Mouse (Mus musculus) kidney, embryonic 15.5 days (tissue): Measurements from ENCODE around the gene Rplp2. TPM values are rescaled to one million over a fixed set of nuclear protein-coding genes. Genes with fewer than 3 reads are reported as not detected.

ENCODE experiments used
- ATAC-seq: fragments of 200-750 bp; cut with Nextera tagmentation; replicated peaks from 2 replicates; pipeline ENCODE4 v1.8.0; 2017; ENCODE audit warnings: moderate TSS enrichment; ENCODE audit not compliant: low FRiP score
- H3K27ac ChIP-seq: fragments of 300-500 bp; sonication (generic); 2 replicates; pipeline ENCODE4 v1.5.1; 2015; ENCODE audit warnings: mild to moderate bottlenecking, inconsistent platforms
- H3K27me3 ChIP-seq: fragments of 300-500 bp; sonication (generic); 2 replicates; pipeline ENCODE4 v1.6.1; 2015; ENCODE audit warnings: inconsistent platforms
- H3K36me3 ChIP-seq: fragments of 300-500 bp; sonication (generic); 2 replicates; pipeline ENCODE4 v1.6.1; 2015; ENCODE audit warnings: inconsistent platforms
- H3K4me1 ChIP-seq: fragments of 300-500 bp; sonication (generic); 2 replicates; pipeline ENCODE4 v1.6.1; 2015; ENCODE audit warnings: inconsistent platforms
- H3K4me2 ChIP-seq: fragments of 300-500 bp; sonication (generic); 2 replicates; pipeline ENCODE4 v1.6.1; 2015; ENCODE audit warnings: moderate library complexity, mild to moderate bottlenecking, inconsistent platforms
- H3K4me3 ChIP-seq: fragments of 300-500 bp; sonication (generic); replicated peaks from 2 replicates; pipeline ENCODE4 v1.5.1; 2015; ENCODE audit warnings: mild to moderate bottlenecking, inconsistent platforms
- H3K9ac ChIP-seq: fragments of 300-500 bp; sonication (generic); 2 replicates; pipeline ENCODE4 v1.6.1; 2015; ENCODE audit warnings: mild to moderate bottlenecking, inconsistent platforms
- H3K9me3 ChIP-seq: fragments of 300-500 bp; sonication (generic); replicated peaks from 2 replicates; pipeline ENCODE4 v1.6.1; 2016; ENCODE audit warnings: inconsistent platforms
- WGBS: fragments of 180-500 bp; shearing (Covaris S2); methylation state at CpG from one replicate; pipeline ENCODE4 v1.1.7; 2015; ENCODE audit warnings: mixed read lengths; 5-methylcytosine and 5-hydroxymethylcytosine counted together
- polyA plus RNA-seq: library from polyadenylated mRNA; unstranded; fragments of >200 nt; fragmentation: Nextera tagmentation; extraction: Ambion mirVana; gene quantifications from 2 replicates; pipeline ENCODE4 v1.2.1, GENCODE M21; 2015

The Rplp2 gene
- polyA plus RNA-seq, 1 experiment from 2014 or later, result 1,339 TPM

DNA sequence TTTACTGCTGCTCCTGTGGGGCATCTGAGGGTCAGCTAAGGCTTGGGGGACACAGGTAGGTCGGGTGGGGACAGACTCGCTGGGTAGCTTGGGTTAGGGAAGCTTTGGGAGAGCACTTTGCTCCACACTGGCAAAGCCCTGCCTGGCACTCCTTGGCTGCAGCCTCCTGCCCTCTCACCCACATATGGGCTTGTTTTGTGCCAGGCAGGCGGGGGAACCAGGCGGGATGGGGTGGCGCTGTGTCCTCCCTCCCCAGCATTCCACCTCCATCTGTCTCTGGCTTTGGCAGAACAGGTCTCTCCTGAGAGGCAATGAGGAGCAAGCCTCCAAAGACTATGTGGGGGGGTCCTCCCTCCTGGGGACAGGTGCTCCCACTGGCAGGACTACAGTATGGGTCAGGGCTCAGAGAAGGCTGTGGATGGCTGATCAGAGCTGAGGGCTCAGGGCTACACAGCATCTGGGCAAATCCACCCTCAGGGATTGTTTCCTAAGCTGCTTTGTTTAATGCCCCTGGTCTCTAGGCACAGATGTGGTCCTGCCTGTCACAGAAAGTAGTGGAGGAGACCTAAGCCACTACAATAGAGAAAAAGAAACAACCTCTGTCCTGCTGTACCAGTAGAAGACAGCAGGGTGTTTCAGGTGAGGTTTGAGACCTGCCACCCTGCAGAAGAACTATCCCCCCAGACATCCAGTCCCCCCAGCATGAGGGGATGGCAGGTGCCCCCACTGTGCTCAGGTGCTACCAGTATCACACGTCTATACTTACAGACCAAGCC, 14.2 kb upstream of the Rplp2 start:
- peaks cover 64% of the 10 kb centered on the region for H3K4me1 ChIP-seq
- H3K4me2 ChIP-seq, result no peak overlapping the region
- peaks cover 40% of the 10 kb centered on the region for H3K36me3 ChIP-seq
- 85% methylated on average over 6 of the region's 6 CpGs for WGBS
- no peaks in the 10 kb centered on the region for H3K27me3 ChIP-seq
- no peak overlapping the region for H3K27ac ChIP-seq
- no peaks in the 10 kb centered on the region for H3K9me3 ChIP-seq
- no peak overlapping the region for H3K4me3 ChIP-seq
- no peak for ATAC-seq
- no peak overlapping the region for H3K9ac ChIP-seq

DNA sequence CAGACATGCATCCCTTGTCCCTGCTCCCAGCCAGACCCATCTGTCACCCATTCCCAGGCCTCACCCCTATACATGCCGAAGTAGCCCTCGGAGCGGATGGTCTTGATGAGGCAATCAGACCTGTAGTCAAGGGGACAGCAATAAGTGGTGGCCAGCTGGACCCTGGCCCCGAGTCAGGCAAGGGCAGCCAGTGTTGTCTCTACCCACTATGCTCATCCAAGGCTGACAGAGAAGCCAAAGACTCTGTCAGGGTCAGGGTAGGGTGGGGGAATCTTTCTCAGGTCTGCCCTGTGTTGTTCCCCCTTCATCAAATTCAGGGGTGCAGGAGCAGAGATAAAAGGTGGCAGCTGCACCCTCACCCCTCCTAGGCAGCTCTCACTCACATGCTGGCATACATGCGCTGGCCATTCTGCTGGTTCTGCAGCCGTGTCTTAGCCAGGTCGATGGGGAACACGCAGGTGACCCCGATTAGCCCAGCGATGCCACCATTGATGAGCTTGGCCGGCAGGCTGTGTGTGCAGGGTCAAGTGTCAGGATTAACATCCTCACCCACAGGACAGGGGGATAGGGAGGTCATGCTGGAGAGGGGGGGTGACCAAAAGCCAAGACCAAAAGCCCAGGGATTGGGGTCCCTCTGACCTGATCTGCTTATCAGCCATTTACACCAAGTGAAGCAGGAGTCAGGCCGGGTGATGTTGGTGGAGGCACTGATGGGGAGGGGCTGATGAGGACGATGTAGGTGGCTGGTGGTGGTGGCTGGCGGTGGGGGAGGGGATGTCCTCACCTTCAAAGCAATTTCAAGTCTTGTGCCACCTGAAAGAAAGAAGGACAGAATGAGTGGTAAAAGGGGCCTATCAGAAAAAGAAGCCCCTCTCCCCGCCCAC, 13.4 kb upstream of the Rplp2 start:
- peak overlapping the region; percentile 43; the same call in 1 of the 2 replicates for H3K27ac ChIP-seq
- peak overlapping the region; percentile 56 for H3K9ac ChIP-seq
- H3K4me1 ChIP-seq, result peaks cover 64% of the 10 kb centered on the region
- ATAC-seq, result no peak
- H3K36me3 ChIP-seq, result peaks cover 49% of the 10 kb centered on the region
- H3K4me2 ChIP-seq, result peak overlapping the region; percentile 95
- peak overlapping the region; percentile 56 for H3K4me3 ChIP-seq
- H3K9me3 ChIP-seq, result no peaks in the 10 kb centered on the region
- H3K27me3 ChIP-seq, result no peaks in the 10 kb centered on the region
- WGBS, result 64% methylated on average over 15 of the region's 15 CpGs

DNA sequence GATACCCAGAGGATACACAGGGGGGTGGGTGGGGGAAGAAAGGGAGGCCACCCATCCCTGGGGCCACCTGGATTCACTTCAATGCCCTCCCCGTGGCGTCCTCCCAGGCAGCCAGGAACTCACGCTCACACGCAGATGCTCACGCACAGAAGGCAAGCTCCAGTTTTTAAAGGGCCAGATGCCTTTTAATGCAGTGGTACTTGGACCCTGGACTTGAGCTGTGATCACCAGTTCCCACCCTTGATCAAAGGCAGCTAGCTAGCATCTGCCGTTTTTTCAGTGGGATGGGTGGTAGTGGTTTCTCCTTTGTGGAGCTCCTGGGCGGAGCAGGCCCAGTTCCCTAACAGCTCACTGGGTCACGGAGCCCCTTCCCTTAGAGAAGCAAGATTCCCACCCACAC, 12.7 kb upstream of the Rplp2 start:
- peaks cover 57% of the 10 kb centered on the region for H3K4me1 ChIP-seq
- no peaks in the 10 kb centered on the region for H3K9me3 ChIP-seq
- no peak for ATAC-seq
- peaks cover 56% of the 10 kb centered on the region for H3K36me3 ChIP-seq
- H3K9ac ChIP-seq, result peak overlapping the region; percentile 56
- H3K27ac ChIP-seq, result peak overlapping the region; percentile 43
- WGBS, result 10% methylated on average over 8 of the region's 8 CpGs
- H3K27me3 ChIP-seq, result no peaks in the 10 kb centered on the region
- H3K4me3 ChIP-seq, result peak overlapping the region; percentile 56
- H3K4me2 ChIP-seq, result peak overlapping the region; percentile 95

DNA sequence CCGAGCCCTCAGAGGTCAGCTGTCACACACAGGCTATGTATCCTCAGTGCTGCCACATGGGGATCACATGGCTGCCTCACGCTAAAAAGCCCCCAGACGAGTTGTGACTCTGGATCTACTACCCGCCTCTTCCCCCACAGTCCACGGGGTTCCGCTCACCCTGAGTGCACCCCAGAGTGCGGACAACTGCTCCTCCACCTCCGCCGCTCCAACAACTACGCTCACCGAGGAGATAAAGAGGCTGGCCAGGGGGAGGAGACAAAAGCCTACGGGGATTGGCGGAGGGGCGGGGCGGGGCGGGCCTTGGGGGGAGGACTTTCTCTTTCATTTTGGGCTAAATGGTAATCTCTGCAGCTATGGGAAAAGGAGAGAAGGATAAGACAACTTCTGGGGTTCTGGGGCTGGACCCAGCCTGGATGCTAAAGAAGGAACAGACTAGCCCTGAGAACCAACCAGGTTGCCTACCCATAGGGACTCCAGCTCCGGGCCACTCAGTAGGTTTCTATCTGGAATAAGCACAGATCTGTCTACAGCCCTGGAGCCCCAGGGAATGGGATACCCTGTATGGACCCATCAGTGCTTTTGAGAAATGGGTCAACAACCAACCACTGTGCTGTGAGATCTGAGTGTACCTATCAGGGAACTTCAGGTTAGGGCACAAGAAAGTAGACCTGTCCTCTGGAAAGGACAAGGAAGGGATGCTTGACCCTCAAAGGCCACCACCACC, 11.9 kb upstream of the Rplp2 start:
- peak overlapping the region; percentile 56 for H3K9ac ChIP-seq
- peak; percentile 9; the same call in 1 of the 2 replicates for ATAC-seq
- no peaks in the 10 kb centered on the region for H3K9me3 ChIP-seq
- H3K4me2 ChIP-seq, result peak overlapping the region; percentile 95
- H3K27me3 ChIP-seq, result no peaks in the 10 kb centered on the region
- peaks cover 51% of the 10 kb centered on the region for H3K4me1 ChIP-seq
- H3K36me3 ChIP-seq, result peaks cover 61% of the 10 kb centered on the region
- peak overlapping the region; percentile 43 for H3K27ac ChIP-seq
- WGBS, result 3% methylated on average over 17 of the region's 17 CpGs
- peak overlapping the region; percentile 56 for H3K4me3 ChIP-seq

DNA sequence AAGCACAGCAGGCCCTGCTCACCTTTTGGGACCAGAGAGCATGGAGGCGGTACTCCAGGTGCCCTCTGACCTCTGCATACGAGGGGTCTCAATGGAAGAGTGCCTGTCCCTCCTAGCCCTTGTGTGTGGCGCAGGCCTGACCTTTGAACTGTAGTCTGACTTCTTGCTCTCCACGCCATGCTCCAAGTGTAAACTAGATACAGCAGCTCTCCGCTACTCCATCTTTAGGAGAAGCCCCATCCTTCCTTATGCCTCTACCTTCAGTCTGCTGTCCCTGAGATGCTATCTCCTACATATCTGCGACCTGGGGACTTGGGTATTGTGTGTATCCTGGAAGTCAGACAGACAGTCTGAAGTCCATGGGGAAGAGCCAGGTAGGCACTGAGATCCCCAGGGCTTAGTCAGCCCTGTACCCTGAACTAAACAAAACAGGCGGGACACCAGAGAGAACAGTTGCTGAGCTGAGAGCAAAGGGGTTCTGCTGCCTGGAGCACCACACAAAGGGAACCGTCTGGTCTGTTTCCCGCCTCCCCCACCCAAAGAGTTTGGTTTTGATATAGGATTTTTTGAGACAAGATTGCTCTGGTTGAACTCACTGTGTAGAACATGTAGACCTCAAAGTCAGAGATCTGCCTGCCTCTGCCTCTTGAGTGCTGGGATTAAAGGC, 11.2 kb upstream of the Rplp2 start:
- 80% methylated on average over 9 of the region's 9 CpGs for WGBS
- Histone ChIP-seq H3K36me3 (peaks cover 61% of the 10 kb centered on the region), H3K4me1 (peaks cover 58% of the 10 kb centered on the region)

DNA sequence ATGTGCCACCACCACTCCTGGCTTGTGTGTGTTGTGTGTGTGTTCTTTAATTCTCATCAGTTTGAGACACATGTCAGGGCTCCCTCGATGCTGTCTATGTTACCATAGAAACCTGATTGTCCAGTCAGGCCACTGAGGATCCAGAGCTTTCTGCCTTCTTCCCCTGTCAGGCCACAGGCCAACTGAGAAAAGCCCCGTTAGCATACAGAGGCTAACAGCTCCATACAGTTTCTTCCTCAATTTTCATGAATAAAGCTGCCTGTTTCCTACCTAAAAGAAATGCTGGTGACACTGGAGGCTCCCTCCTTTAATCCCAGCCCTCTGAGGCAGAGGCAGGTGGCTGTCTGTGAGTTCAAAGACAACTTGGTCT, 10.7 kb upstream of the Rplp2 start:
- 0 out of 2 replicates have a peak overlapping the region, but pooled peaks have one; percentile 64 for H3K27ac ChIP-seq
- H3K9me3 ChIP-seq, result no peaks in the 10 kb centered on the region
- peak overlapping the region; percentile 71 for H3K9ac ChIP-seq
- peaks cover 61% of the 10 kb centered on the region for H3K4me1 ChIP-seq
- H3K4me2 ChIP-seq, result peak overlapping the region; percentile 95
- H3K4me3 ChIP-seq, result peak overlapping the region; percentile 75
- H3K36me3 ChIP-seq, result peaks cover 61% of the 10 kb centered on the region
- H3K27me3 ChIP-seq, result no peaks in the 10 kb centered on the region
- no peak for ATAC-seq
- WGBS, result 71% methylated on average over 2 of the region's 2 CpGs

More for the DNA sequence above, 11.2 kb upstream of the Rplp2 start:
- no peak overlapping the region for H3K4me3 ChIP-seq
- H3K9ac ChIP-seq, result no peak overlapping the region
- no peaks in the 10 kb centered on the region for H3K9me3 ChIP-seq
- no peak for ATAC-seq
- no peak overlapping the region for H3K27ac ChIP-seq
- peak overlapping the region; percentile 95 for H3K4me2 ChIP-seq
- H3K27me3 ChIP-seq, result no peaks in the 10 kb centered on the region

DNA sequence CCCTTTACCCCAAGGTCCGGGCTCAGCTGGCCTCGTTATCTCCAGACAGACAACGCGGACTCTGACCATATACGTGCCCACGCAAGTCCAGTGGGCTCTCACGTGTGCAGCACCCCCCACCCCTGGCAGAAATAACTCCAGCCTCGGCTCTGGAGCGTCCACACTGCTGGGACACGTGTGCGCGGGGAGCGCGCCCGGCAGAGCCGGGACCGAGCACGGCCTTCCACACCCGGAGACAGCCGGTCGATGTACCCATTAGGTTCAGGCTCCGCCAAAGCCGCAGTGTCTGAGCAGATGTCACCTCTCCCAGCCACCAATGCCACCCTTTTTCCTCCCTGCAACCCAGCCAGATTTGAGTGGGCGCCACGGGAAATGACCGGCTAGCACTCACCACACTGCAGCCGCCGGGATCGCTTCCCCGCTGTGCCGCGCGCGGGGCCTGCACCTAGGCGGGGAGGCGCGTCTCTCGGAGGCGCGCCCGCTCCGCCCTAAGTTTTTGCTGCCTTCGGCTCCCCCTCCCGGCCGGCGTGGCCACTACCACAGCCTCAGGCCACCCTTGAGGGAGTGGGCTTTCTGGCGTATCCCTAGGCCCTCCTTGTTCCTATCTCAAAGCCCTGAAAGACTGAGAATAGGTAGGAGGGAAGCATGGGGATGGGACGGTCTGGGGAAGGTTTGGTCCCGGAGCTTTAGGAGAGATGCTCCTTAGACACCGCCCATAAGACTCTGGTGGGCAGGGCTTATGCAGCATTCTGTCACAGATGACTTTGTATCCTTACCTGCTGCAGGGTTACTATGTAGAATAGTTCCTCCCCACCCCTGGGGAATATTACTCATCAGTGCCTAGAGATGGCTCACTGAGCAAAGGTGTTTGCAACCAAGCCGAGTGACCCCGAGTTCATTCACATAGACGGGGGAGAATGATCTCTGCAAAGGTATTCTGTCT, 9.7 kb upstream of the Rplp2 start, which contains the start of gene Slc25a22:
TSS of gene Slc25a22 (minus strand) at position 715 of the 943 bp plus-strand sequence.
- Histone ChIP-seq H3K36me3 (peaks cover 55% of the 10 kb centered on the region), H3K9ac (peak within 1 kb of the TSS; percentile 71), H3K27me3 (no peaks in the 10 kb centered on the region), H3K4me2 (peak within 1 kb of the TSS; percentile 95), H3K4me3 (peak within 1 kb of the TSS; percentile 75), H3K9me3 (no peaks in the 10 kb centered on the region), H3K27ac (peak within 1 kb of the TSS; percentile 64), H3K4me1 (peaks cover 70% of the 10 kb centered on the region)
- peak; percentile 80 for ATAC-seq
- WGBS, result 5% methylated on average over 53 of the region's 53 CpGs

DNA sequence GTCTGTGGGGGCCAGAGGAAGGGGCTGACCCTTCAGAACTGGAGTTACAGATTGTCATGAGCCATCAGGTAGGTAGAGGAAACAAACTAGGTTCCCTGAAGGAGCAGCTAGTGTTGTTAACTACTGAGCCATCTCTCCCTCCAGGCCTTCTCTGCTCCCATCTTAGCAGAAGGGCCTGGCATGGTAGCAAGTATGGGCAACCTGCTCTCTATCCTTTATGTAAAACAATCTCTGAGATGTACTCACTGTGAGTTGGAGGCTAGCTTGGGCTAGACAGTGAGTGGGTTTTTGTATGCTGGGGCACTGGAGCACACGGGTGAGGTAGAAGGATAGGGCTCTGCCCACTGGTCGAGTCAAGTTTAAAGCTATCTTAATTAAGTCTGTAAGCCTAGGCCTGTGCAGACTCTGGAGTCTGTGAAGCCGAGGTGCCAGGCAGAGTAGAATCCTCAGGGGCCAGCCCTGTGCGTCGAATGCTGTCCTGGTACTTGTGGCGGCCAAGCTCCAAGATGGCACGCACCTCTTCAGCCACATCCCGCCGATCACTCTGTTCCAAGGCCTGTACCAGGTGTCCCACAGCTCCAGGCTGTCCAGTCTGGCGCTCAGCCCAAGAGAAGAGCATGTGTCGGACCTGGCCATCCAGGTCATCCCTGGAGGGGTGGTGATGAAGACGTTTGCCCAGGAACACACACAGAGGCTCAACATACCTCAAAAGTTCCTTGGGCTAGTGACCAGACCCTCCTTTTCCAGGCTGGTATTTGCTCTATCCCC, 8.8 kb upstream of the Rplp2 start:
- H3K4me1 ChIP-seq, result peaks cover 73% of the 10 kb centered on the region
- H3K27ac ChIP-seq, result no peak overlapping the region
- no peaks in the 10 kb centered on the region for H3K27me3 ChIP-seq
- peaks cover 46% of the 10 kb centered on the region for H3K36me3 ChIP-seq
- no peak overlapping the region for H3K4me2 ChIP-seq
- no peak overlapping the region for H3K9ac ChIP-seq
- 91% methylated on average over 12 of the region's 12 CpGs for WGBS
- no peak for ATAC-seq
- no peaks in the 10 kb centered on the region for H3K9me3 ChIP-seq
- H3K4me3 ChIP-seq, result no peak overlapping the region

DNA sequence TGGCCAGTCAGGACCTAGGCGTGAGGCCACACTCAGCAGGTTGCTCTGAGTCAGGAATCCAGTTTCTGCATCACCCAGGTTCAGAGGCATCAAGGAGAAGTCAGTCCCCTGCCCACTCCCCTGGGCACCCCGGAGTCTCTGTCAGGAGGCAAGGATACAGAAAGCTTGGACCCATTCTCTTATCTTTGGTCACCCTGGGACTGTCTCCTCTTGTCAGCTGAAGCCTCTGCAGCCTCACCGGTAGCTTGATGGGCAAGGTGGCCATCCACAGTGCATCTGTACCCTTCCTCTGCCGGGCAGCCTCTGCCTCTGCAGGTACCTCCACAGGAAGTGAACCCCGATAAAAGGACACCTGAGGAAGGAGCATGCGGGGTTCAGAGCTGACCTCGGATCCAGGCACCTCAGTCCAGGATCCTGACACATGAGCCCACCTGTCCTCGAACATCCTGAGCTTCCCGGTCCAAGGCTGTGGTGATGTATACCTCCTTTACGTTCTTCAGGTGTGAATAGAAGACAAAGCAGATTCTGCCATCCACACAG, 8.0 kb upstream of the Rplp2 start:
- Histone ChIP-seq H3K27ac (no peak overlapping the region), H3K4me1 (peaks cover 73% of the 10 kb centered on the region), H3K4me3 (no peak overlapping the region), H3K36me3 (peaks cover 41% of the 10 kb centered on the region), H3K27me3 (no peaks in the 10 kb centered on the region), H3K9me3 (no peaks in the 10 kb centered on the region), H3K4me2 (no peak overlapping the region), H3K9ac (no peak overlapping the region)
- no peak for ATAC-seq
- 95% methylated on average over 10 of the region's 10 CpGs for WGBS

DNA sequence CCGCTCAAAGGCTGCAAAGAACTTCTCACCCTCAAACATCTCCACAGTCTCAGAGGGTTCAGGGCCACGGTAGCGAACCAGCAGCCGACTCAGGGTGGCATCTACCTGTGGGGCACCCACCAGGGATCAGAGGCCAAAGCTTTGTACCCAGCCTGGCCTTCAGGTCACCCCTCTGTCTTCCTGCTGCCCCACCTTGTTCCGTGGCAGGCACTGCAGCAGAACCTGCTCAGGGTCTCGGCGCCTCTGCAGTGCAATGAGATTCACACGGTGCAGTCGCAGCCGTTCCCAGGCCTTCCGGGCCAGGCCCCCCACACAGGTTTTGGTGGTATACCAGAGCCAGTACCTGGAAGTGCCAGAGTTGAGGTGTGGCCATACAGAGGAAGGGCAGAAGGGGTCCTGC, 7.4 kb upstream of the Rplp2 start:
- 92% methylated on average over 11 of the region's 11 CpGs for WGBS
- Histone ChIP-seq H3K4me1 (peaks cover 70% of the 10 kb centered on the region), H3K9me3 (no peaks in the 10 kb centered on the region), H3K27ac (no peak overlapping the region), H3K4me3 (no peak overlapping the region), H3K36me3 (peaks cover 41% of the 10 kb centered on the region), H3K4me2 (no peak overlapping the region), H3K27me3 (no peaks in the 10 kb centered on the region), H3K9ac (no peak overlapping the region)
- ATAC-seq, result no peak
